Mouse (Mus musculus) cortical plate, adult 2 months (tissue): Measurements from ENCODE around the gene Slc35d2.

Experiments used
- CTCF ChIP-seq: fragments of 200-500 bp; IDR thresholded peaks from 2 replicates; pipeline ENCODE4 v1.5.1; 2011; ENCODE audit warnings: mild to moderate bottlenecking, control low read depth, low read length; ENCODE audit not compliant: insufficient read depth; ENCODE audit errors: extremely low read depth
- POLR2A ChIP-seq: fragments of 200-500 bp; IDR thresholded peaks from 2 replicates; pipeline ENCODE4 v1.6.1; 2011; ENCODE audit warnings: mild to moderate bottlenecking, low read length, control low read depth; ENCODE audit not compliant: insufficient read depth; ENCODE audit errors: extremely low read depth

- TF ChIP-seq POLR2A (no peak), CTCF (peak; percentile 45)
These were observed 30.2 kb downstream of the Slc35d2 start for GRCm38 (mm10) chr13:64098992-64099391.
